8 mouse cellular contexts compared by ENCODE assay signal in genomic region chr11:69581147-69581688, GRCm38 (mm10). TPM values are rescaled to one million over a fixed set of nuclear protein-coding genes. Genes with fewer than 3 reads are reported as not detected.
DNase-seq lines count a peak whose midpoint lies in the region; ATAC-seq and TF ChIP-seq lines count a peak whose summit lies in the region.

No protein-coding gene starts in this region.

- TF ChIP-seq POLR2A in testis, adult 2 months (IDR thresholded peaks at IDR 0.05; ENCODE audit: control insufficient read depth, low read depth, low read length) = peak; percentile 17; the same call in 1 of the 2 replicates

- peak; percentile 85 for DNase-seq in c-Kit-positive CD71-negative TER-119-negative erythroid progenitor cells, embryonic 14.5 days (ENCODE audit: low read depth)
- peak; percentile 91 for DNase-seq in forebrain, embryonic 10.5 days (ENCODE audit: extremely low spot score, low spot score)
- DNase-seq in kidney, postnatal 25 days = peak; percentile 92 to 97

- H3K4me1 ChIP-seq in E14TG2a.4 (replicated peaks; ENCODE audit: low read depth, low read length) = peaks cover 71% of the 10 kb centered on the region
- peaks cover 65% of the 10 kb centered on the region for H3K4me1 ChIP-seq in forebrain, embryonic 10.5 days
- peaks cover 34% of the 10 kb centered on the region for H3K4me1 ChIP-seq in heart, embryonic 15.5 days (replicated peaks)
- peaks cover 57% of the 10 kb centered on the region for H3K4me1 ChIP-seq in liver, embryonic 16.5 days (ENCODE audit: control insufficient read depth, low read depth, low read length)
- peaks cover 47% of the 10 kb centered on the region for H3K4me1 ChIP-seq in neural tube, embryonic 13.5 days (replicated peaks)
- H3K4me1 ChIP-seq in testis, adult 2 months (ENCODE audit: control insufficient read depth, insufficient read depth, low read length) = peaks cover 16% of the 10 kb centered on the region

- peak overlapping the region; percentile 98 for H3K4me3 ChIP-seq in E14TG2a.4 (replicated peaks; ENCODE audit: low read length)
- peak overlapping the region; percentile 89 for H3K4me3 ChIP-seq in forebrain, embryonic 10.5 days
- H3K4me3 ChIP-seq in heart, embryonic 15.5 days = peak overlapping the region; percentile 81
- H3K4me3 ChIP-seq in liver, embryonic 16.5 days (ENCODE audit: low read depth, low read length) = peak overlapping the region; percentile 88
- peak overlapping the region; percentile 75 for H3K4me3 ChIP-seq in neural tube, embryonic 13.5 days
- peak overlapping the region; percentile 85 for H3K4me3 ChIP-seq in testis, adult 2 months (ENCODE audit: control insufficient read depth, low read depth, low read length)

- ATAC-seq in heart, embryonic 15.5 days (replicated peaks; ENCODE audit: insufficient number of reproducible peaks, insufficient read depth, low FRiP score, low read depth) = peak; percentile 78
- ATAC-seq in liver, embryonic 16.5 days (ENCODE audit: low read depth) = peak; percentile 84
- peak; percentile 84 for ATAC-seq in neural tube, embryonic 13.5 days (ENCODE audit: low read depth)

- TF ChIP-seq CTCF in E14TG2a.4 (conservative IDR thresholded peaks at IDR 0.05; ENCODE audit: low read length) = no peak
- TF ChIP-seq CTCF in testis, adult 2 months (IDR thresholded peaks at IDR 0.05; ENCODE audit: control insufficient read depth, insufficient read depth, insufficient replicate concordance, low read depth, low read length) = no peak

- WGBS in forebrain, embryonic 10.5 days = under 1% methylated on average over 36 of the region's 36 CpGs
- under 1% methylated on average over 36 of the region's 36 CpGs for WGBS in heart, embryonic 15.5 days
- 0% methylated on average over 36 of the region's 36 CpGs for WGBS in liver, embryonic 16.5 days (ENCODE audit: insufficient replicate concordance)
- under 1% methylated on average over 36 of the region's 36 CpGs for WGBS in neural tube, embryonic 13.5 days

- H3K27me3 ChIP-seq in E14TG2a.4 (ENCODE audit: insufficient read depth, low read length) = no peaks in the 10 kb centered on the region
- no peaks in the 10 kb centered on the region for H3K27me3 ChIP-seq in forebrain, embryonic 10.5 days (ENCODE audit: poor library complexity, severe bottlenecking)
- H3K27me3 ChIP-seq in heart, embryonic 15.5 days = no peaks in the 10 kb centered on the region
- H3K27me3 ChIP-seq in liver, embryonic 16.5 days (ENCODE audit: control insufficient read depth, insufficient read depth, low read depth, low read length) = no peaks in the 10 kb centered on the region
- H3K27me3 ChIP-seq in neural tube, embryonic 13.5 days = no peaks in the 10 kb centered on the region
- H3K27me3 ChIP-seq in testis, adult 2 months (ENCODE audit: control insufficient read depth, insufficient read depth, low read length) = no peaks in the 10 kb centered on the region

- peak overlapping the region; percentile 94 for H3K27ac ChIP-seq in forebrain, embryonic 10.5 days
- H3K27ac ChIP-seq in heart, embryonic 15.5 days = peak overlapping the region; percentile 91
- H3K27ac ChIP-seq in liver, embryonic 16.5 days (ENCODE audit: low read length) = peak overlapping the region; percentile 97
- H3K27ac ChIP-seq in neural tube, embryonic 13.5 days (replicated peaks) = peak overlapping the region; percentile 91
- peak overlapping the region; percentile 89 for H3K27ac ChIP-seq in testis, adult 2 months (ENCODE audit: control insufficient read depth, insufficient read depth, low read depth, low read length)

- H3K9ac ChIP-seq in heart, embryonic 15.5 days = peak overlapping the region; percentile 81
- peak overlapping the region; percentile 82 for H3K9ac ChIP-seq in liver, embryonic 16.5 days (ENCODE audit: low read depth, low read length)
- peak overlapping the region; percentile 79 for H3K9ac ChIP-seq in neural tube, embryonic 13.5 days

- no peaks in the 10 kb centered on the region for H3K9me3 ChIP-seq in E14TG2a.4 (ENCODE audit: low read length)
- no peaks in the 10 kb centered on the region for H3K9me3 ChIP-seq in forebrain, embryonic 10.5 days
- H3K9me3 ChIP-seq in heart, embryonic 15.5 days (replicated peaks) = no peaks in the 10 kb centered on the region
- H3K9me3 ChIP-seq in liver, embryonic 16.5 days (replicated peaks; ENCODE audit: control insufficient read depth, low read length) = no peaks in the 10 kb centered on the region
- H3K9me3 ChIP-seq in neural tube, embryonic 13.5 days = no peaks in the 10 kb centered on the region

- H3K4me2 ChIP-seq in heart, embryonic 15.5 days = peak overlapping the region; percentile 79
- peak overlapping the region; percentile 92 for H3K4me2 ChIP-seq in liver, embryonic 16.5 days (ENCODE audit: low read depth, low read length)
- peak overlapping the region; percentile 83 for H3K4me2 ChIP-seq in neural tube, embryonic 13.5 days

- peaks cover 60% of the 10 kb centered on the region for H3K36me3 ChIP-seq in E14TG2a.4 (ENCODE audit: insufficient read depth, low read length)
- H3K36me3 ChIP-seq in forebrain, embryonic 10.5 days (replicated peaks) = peaks cover 45% of the 10 kb centered on the region
- H3K36me3 ChIP-seq in heart, embryonic 15.5 days = 0 out of 2 replicates have a peak, but pooled peaks cover 2% of the 10 kb centered on the region
- H3K36me3 ChIP-seq in liver, embryonic 16.5 days (ENCODE audit: control insufficient read depth, insufficient read depth) = no peaks in the 10 kb centered on the region
- H3K36me3 ChIP-seq in neural tube, embryonic 13.5 days = no peaks in the 10 kb centered on the region
- H3K36me3 ChIP-seq in testis, adult 2 months (ENCODE audit: control insufficient read depth, insufficient read depth, low read length) = no peaks in the 10 kb centered on the region

RNA-seq across cellular contexts. Expression of gene Trp53, which starts 1.1 kb away (rescaled TPM):
- polyA plus RNA-seq in forebrain, embryonic 10.5 days (2016; fragmentation: Nextera tagmentation; extraction: Ambion mirVana) = 192 and 194 TPM in 2 replicates
- polyA plus RNA-seq in heart, embryonic 15.5 days (2015; fragmentation: Nextera tagmentation; extraction: Ambion mirVana) = 59.4 and 88.1 TPM in 2 replicates
- 55.5 and 55.8 TPM in 2 replicates for polyA plus RNA-seq in liver, embryonic 16.5 days (2015; fragmentation: Nextera tagmentation; extraction: Ambion mirVana)
- polyA plus RNA-seq in neural tube, embryonic 13.5 days (2015; fragmentation: Nextera tagmentation; extraction: Ambion mirVana) = 76.0 and 77.6 TPM in 2 replicates
- polyA plus RNA-seq in testis, adult 2 months (2012; rRNA removed) = 22.1 TPM in 2 replicates

RNA-seq across cellular contexts. Expression of gene Wrap53, which starts 1.2 kb away (rescaled TPM):
- polyA plus RNA-seq in forebrain, embryonic 10.5 days (2016; fragmentation: Nextera tagmentation; extraction: Ambion mirVana) = 46.4 and 51.1 TPM in 2 replicates
- polyA plus RNA-seq in heart, embryonic 15.5 days (2015; fragmentation: Nextera tagmentation; extraction: Ambion mirVana) = 13.3 and 17.0 TPM in 2 replicates
- 14.6 and 15.5 TPM in 2 replicates for polyA plus RNA-seq in liver, embryonic 16.5 days (2015; fragmentation: Nextera tagmentation; extraction: Ambion mirVana)
- polyA plus RNA-seq in neural tube, embryonic 13.5 days (2015; fragmentation: Nextera tagmentation; extraction: Ambion mirVana) = 18.1 and 19.7 TPM in 2 replicates
- 9.5 and 9.7 TPM in 2 replicates for polyA plus RNA-seq in testis, adult 2 months (2012; rRNA removed)

RNA-seq across cellular contexts. Expression of gene Efnb3, which starts 21.2 kb away (rescaled TPM):
- 27.9 and 28.7 TPM in 2 replicates for polyA plus RNA-seq in forebrain, embryonic 10.5 days (2016; fragmentation: Nextera tagmentation; extraction: Ambion mirVana)
- 53.8 and 59.7 TPM in 2 replicates for polyA plus RNA-seq in heart, embryonic 15.5 days (2015; fragmentation: Nextera tagmentation; extraction: Ambion mirVana)
- polyA plus RNA-seq in liver, embryonic 16.5 days (2015; fragmentation: Nextera tagmentation; extraction: Ambion mirVana) = 0.27 and 0.39 TPM in 2 replicates
- polyA plus RNA-seq in neural tube, embryonic 13.5 days (2015; fragmentation: Nextera tagmentation; extraction: Ambion mirVana) = 68.1 and 72.0 TPM in 2 replicates
- polyA plus RNA-seq in testis, adult 2 months (2012; rRNA removed) = 2.7 and 3.3 TPM in 2 replicates

RNA-seq across cellular contexts. Expression of gene Atp1b2, which starts 24.5 kb away (rescaled TPM):
- 4.3 and 4.6 TPM in 2 replicates for polyA plus RNA-seq in forebrain, embryonic 10.5 days (2016; fragmentation: Nextera tagmentation; extraction: Ambion mirVana)
- 24.2 and 24.5 TPM in 2 replicates for polyA plus RNA-seq in heart, embryonic 15.5 days (2015; fragmentation: Nextera tagmentation; extraction: Ambion mirVana)
- polyA plus RNA-seq in liver, embryonic 16.5 days (2015; fragmentation: Nextera tagmentation; extraction: Ambion mirVana) = 11.2 and 12.6 TPM in 2 replicates
- polyA plus RNA-seq in neural tube, embryonic 13.5 days (2015; fragmentation: Nextera tagmentation; extraction: Ambion mirVana) = 29.5 and 30.4 TPM in 2 replicates
- 27.9 and 40.5 TPM in 2 replicates for polyA plus RNA-seq in testis, adult 2 months (2012; rRNA removed)

RNA-seq across cellular contexts. Expression of gene Dnah2, which starts 32.3 kb away (rescaled TPM):
- 1.5 TPM in 2 replicates for polyA plus RNA-seq in forebrain, embryonic 10.5 days (2016; fragmentation: Nextera tagmentation; extraction: Ambion mirVana)
- polyA plus RNA-seq in heart, embryonic 15.5 days (2015; fragmentation: Nextera tagmentation; extraction: Ambion mirVana) = 0.21 and 0.42 TPM in 2 replicates
- 0.07 and 0.09 TPM in 2 replicates for polyA plus RNA-seq in liver, embryonic 16.5 days (2015; fragmentation: Nextera tagmentation; extraction: Ambion mirVana)
- polyA plus RNA-seq in neural tube, embryonic 13.5 days (2015; fragmentation: Nextera tagmentation; extraction: Ambion mirVana) = 2.2 and 2.7 TPM in 2 replicates
- polyA plus RNA-seq in testis, adult 2 months (2012; rRNA removed) = 39.3 and 42.7 TPM in 2 replicates

Comparison
In these comparisons a context has a peak if more than half of its experiments do, and no peak if none do; other contexts are left out.
1. Peak in every context shown above with its lines: DNase-seq, ATAC-seq, H3K4me3 ChIP-seq and H3K27ac ChIP-seq.